Mouse (Mus musculus) layer of hippocampus, adult 9-11 months (tissue): ENCODE results near the gene Zcchc2.

ENCODE experiments used
- DNase-seq: peaks from one replicate; pipeline ENCODE4 v3.0.0; 2022

Gene Zcchc2

GRCm38 (mm10) chr1:105990138-105990821 lies at the start of gene Zcchc2:
TSS of gene Zcchc2 (plus strand) at chr1:105990406.
- DNase-seq: peak; percentile 99

GRCm38 (mm10) chr1:105944927-105945580 lies 45.2 kb upstream of the Zcchc2 start:
- peak; percentile 5 for DNase-seq

- DNase-seq: peak; percentile 74
Measured at GRCm38 (mm10) chr1:105946581-105947540, 43.3 kb upstream of the Zcchc2 start.

- no peak for DNase-seq
Measured at GRCm38 (mm10) chr1:105948352-105948751, 41.9 kb upstream of the Zcchc2 start.

- DNase-seq: no peak
Measured at GRCm38 (mm10) chr1:105953588-105953987, 36.6 kb upstream of the Zcchc2 start.

GRCm38 (mm10) chr1:105954047-105954446 lies 36.2 kb upstream of the Zcchc2 start:
- DNase-seq: no peak

GRCm38 (mm10) chr1:105956057-105956456 lies 34.1 kb upstream of the Zcchc2 start:
- DNase-seq: no peak

GRCm38 (mm10) chr1:105961472-105961871 lies 28.7 kb upstream of the Zcchc2 start:
- no peak for DNase-seq

- no peak for DNase-seq
Measured at GRCm38 (mm10) chr1:105962084-105962818, 28.0 kb upstream of the Zcchc2 start.

- no peak for DNase-seq
Measured at GRCm38 (mm10) chr1:105962852-105963251, 27.4 kb upstream of the Zcchc2 start.

- DNase-seq: no peak
Measured at GRCm38 (mm10) chr1:105964514-105964913, 25.7 kb upstream of the Zcchc2 start.

GRCm38 (mm10) chr1:105965189-105965588 lies 25.0 kb upstream of the Zcchc2 start:
- DNase-seq: no peak

GRCm38 (mm10) chr1:105971490-105972170 lies 18.6 kb upstream of the Zcchc2 start:
- DNase-seq: no peak

- DNase-seq: no peak
Measured at GRCm38 (mm10) chr1:105974023-105974422, 16.2 kb upstream of the Zcchc2 start.

- DNase-seq: no peak
Measured at GRCm38 (mm10) chr1:105977446-105978094, 12.6 kb upstream of the Zcchc2 start.

- DNase-seq: no peak
Measured at GRCm38 (mm10) chr1:105980849-105981610, 9.2 kb upstream of the Zcchc2 start.

- no peak for DNase-seq
Measured at GRCm38 (mm10) chr1:105982496-105983364, 7.5 kb upstream of the Zcchc2 start.

- DNase-seq: no peak
Measured at GRCm38 (mm10) chr1:105984172-105984571, 6.0 kb upstream of the Zcchc2 start.

GRCm38 (mm10) chr1:105988171-105988570 lies 2.0 kb upstream of the Zcchc2 start:
- DNase-seq: no peak
